Mouse (Mus musculus): Measurements from ENCODE around the gene Cnr2. TPM values are rescaled to one million over a fixed set of nuclear protein-coding genes. Genes with fewer than 3 reads are reported as not detected.

The Cnr2 gene
- polyA plus RNA-seq, 1 experiment from 2014 or later, result 0.28 TPM

DNA sequence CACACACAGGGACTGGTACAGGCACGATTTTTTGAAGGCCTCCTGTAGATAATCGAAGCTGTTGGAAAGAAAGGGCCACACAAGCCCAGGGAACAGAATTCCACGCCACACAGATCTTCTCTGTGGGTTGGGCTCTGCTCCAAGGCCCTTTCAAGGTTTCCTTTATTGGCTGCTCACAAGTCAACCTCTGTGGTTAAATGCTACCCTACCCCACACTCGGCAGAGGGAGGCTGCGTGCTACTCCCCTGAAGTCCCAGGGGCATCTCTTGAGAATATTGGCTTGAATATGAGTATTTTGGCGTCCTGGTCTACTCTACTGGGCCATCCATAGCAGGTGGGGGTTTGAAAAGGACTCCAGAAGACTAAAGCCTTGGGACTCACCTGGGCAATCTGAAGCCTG, 963 bp downstream of the Cnr2 start:
- Histone ChIP-seq H3K36me3 (no peaks in the 10 kb centered on the region), H3K4me2 (replicated peaks) (no peak overlapping the region), H3K9ac (no peak overlapping the region), H3K4me3 (replicated peaks) (no peak overlapping the region), H3K9me3 (no peaks in the 10 kb centered on the region), H3K4me1 (replicated peaks) (0 out of 2 replicates have a peak, but pooled peaks cover 3% of the 10 kb centered on the region), H3K27ac (no peak overlapping the region), H3K27me3 (replicated peaks) (no peaks in the 10 kb centered on the region)
- WGBS, result 77% methylated on average over 6 of the region's 6 CpGs
- no peak for ATAC-seq

DNA sequence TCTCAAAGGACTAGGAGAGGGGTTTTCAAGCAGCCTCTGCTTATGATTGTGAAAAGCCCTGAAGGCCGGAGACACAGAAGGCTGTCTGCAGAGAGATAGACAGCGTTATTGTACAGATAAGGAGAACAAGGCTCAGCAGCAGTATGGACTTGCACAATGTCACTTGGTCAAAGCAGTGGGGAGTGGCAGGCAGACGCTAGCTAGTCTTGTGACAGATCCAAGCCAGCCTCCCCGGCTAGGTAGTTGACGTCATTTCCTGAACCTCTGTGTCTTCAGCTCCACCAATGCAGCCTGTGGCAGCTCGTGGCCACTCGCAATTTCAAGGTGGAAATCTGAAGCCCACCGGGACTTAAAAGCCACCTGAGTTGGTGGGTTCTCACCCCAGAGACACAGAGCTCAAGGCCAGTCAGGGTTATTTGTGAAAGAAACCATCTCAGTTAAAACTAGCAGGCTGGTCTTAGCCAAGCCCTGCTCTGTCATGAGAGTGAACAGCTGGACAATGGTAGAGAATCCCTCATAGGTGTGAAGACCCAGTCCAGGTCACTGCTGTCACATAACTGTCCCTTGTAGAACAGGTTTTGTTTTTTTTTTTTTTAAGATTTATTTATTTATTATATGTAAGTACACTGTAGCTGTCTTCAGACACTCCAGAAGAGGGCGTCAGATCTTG, 3.3 kb downstream of the Cnr2 start:
- no peaks in the 10 kb centered on the region for H3K9me3 ChIP-seq
- 49% methylated on average over 9 of the region's 9 CpGs for WGBS
- no peak overlapping the region for H3K9ac ChIP-seq
- ATAC-seq, result peak; percentile 95
- peak overlapping the region; percentile 39; the same call in 1 of the 2 replicates for H3K27ac ChIP-seq
- 0 out of 2 replicates have a peak, but pooled peaks cover 3% of the 10 kb centered on the region for H3K4me1 ChIP-seq (replicated peaks)
- no peaks in the 10 kb centered on the region for H3K27me3 ChIP-seq (replicated peaks)
- H3K4me2 ChIP-seq (replicated peaks), result no peak overlapping the region
- H3K36me3 ChIP-seq, result no peaks in the 10 kb centered on the region
- H3K4me3 ChIP-seq (replicated peaks), result no peak overlapping the region

DNA sequence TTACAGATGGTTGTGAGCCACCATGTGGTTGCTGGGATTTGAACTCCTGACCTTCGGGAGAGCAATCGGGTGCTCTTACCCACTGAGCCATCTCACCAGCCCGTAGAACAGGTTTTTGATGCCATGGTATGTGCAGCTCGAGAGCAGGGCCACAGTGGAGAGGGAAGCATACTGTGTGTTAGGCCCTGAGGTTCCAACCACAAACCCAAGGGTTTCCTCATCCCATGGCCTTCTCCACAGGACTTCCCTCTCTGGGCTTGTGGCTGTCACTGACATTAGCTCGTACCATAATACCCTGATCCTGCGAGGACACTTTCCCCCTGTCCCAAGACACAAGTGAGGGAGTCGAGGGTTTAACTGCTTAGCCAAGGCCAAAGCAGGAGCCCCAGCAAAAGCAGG, 3.9 kb downstream of the Cnr2 start:
- H3K4me2 ChIP-seq (replicated peaks), result no peak overlapping the region
- no peak overlapping the region for H3K27ac ChIP-seq
- no peaks in the 10 kb centered on the region for H3K9me3 ChIP-seq
- H3K4me1 ChIP-seq (replicated peaks), result 0 out of 2 replicates have a peak, but pooled peaks cover 3% of the 10 kb centered on the region
- ATAC-seq, result no peak
- H3K4me3 ChIP-seq (replicated peaks), result no peak overlapping the region
- H3K9ac ChIP-seq, result no peak overlapping the region
- WGBS, result 78% methylated on average over 7 of the region's 7 CpGs
- no peaks in the 10 kb centered on the region for H3K27me3 ChIP-seq (replicated peaks)
- no peaks in the 10 kb centered on the region for H3K36me3 ChIP-seq

DNA sequence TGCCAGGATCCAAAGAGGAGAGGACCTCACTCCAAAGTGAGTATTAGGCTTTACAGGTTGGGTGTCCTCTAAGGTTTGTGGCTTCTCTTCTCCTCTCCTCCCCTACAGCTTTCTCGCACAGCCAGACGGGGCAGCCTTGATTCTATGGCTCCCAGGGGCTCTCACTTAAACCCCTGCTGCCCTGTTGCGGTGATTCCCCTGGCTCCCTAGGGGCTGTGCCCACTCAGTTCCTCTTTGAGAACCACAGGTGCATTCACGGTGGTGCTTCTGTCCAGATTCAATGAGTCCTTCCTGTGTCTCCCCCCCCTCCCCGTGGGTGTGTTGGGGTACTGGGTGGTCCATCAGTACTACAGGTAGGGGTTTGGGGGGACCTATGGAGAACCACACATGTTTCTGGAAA, 4.8 kb downstream of the Cnr2 start:
- no peaks in the 10 kb centered on the region for H3K27me3 ChIP-seq (replicated peaks)
- 78% methylated on average over 5 of the region's 5 CpGs for WGBS
- H3K4me2 ChIP-seq (replicated peaks), result no peak overlapping the region
- 0 out of 2 replicates have a peak, but pooled peaks cover 3% of the 10 kb centered on the region for H3K4me1 ChIP-seq (replicated peaks)
- no peak overlapping the region for H3K9ac ChIP-seq
- H3K27ac ChIP-seq, result no peak overlapping the region
- H3K36me3 ChIP-seq, result no peaks in the 10 kb centered on the region
- no peak for ATAC-seq
- H3K4me3 ChIP-seq (replicated peaks), result no peak overlapping the region
- no peaks in the 10 kb centered on the region for H3K9me3 ChIP-seq

DNA sequence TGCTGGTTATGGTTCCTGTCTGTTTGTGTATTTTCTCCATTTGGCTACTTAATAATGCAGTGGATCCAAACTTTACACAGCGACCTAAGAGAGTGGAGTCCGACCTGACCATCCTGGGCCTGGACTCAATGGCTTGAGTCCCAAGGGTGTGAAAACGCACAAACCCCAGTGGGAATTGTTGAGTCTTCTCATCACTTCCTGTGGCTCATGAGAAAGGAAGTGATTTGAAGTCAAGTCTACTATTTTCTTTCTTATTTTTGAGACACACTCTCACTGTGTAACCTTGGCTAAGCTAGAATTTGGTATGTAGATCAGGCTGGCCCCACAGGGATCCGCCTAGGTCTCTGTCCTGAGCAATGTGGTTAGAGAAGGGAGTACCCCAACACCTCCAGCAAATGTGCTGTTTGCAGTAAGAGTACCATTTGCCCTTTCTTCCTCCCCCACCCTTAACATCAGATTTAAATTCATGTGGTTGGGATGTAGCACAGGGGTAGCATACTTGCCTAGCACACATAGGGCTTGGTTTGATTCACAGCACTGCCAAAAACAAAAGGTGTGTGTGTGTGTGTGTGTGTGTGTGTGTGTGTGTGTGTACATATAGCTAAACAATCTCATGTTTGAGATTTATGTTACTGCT, 7.5 kb downstream of the Cnr2 start:
- no peaks in the 10 kb centered on the region for H3K9me3 ChIP-seq
- H3K9ac ChIP-seq, result no peak overlapping the region
- H3K36me3 ChIP-seq, result no peaks in the 10 kb centered on the region
- H3K27me3 ChIP-seq (replicated peaks), result no peaks in the 10 kb centered on the region
- H3K4me2 ChIP-seq (replicated peaks), result no peak overlapping the region
- WGBS, result 80% methylated on average over 4 of the region's 4 CpGs
- no peak overlapping the region for H3K4me3 ChIP-seq (replicated peaks)
- ATAC-seq, result no peak
- 0 out of 2 replicates have a peak, but pooled peaks cover 3% of the 10 kb centered on the region for H3K4me1 ChIP-seq (replicated peaks)
- no peak overlapping the region for H3K27ac ChIP-seq

DNA sequence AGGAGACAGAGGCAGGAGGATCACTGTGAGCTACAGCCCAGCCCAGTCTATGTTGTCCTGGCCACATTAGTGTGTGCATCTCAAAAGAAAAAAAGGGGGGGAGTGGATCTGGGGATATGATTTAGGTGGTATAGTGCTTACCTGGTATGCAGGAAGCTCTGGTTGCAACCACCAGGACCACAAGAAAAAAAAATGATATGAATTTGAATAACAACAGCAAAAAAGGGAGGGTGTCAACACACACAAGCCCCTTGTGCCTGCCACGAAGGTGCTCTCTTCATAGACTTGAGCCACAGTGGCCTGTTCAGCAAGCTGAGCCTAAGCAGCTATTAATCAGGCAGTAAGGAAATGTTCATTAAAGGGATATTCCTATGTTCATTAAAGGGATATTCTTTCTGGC, 9.6 kb downstream of the Cnr2 start:
- H3K9ac ChIP-seq, result no peak overlapping the region
- 59% methylated on average over 1 of the region's 1 CpGs for WGBS
- H3K9me3 ChIP-seq, result no peaks in the 10 kb centered on the region
- H3K4me3 ChIP-seq (replicated peaks), result no peak overlapping the region
- H3K4me2 ChIP-seq (replicated peaks), result no peak overlapping the region
- H3K27ac ChIP-seq, result no peak overlapping the region
- no peaks in the 10 kb centered on the region for H3K4me1 ChIP-seq (replicated peaks)
- H3K27me3 ChIP-seq (replicated peaks), result no peaks in the 10 kb centered on the region
- no peaks in the 10 kb centered on the region for H3K36me3 ChIP-seq
- ATAC-seq, result no peak

DNA sequence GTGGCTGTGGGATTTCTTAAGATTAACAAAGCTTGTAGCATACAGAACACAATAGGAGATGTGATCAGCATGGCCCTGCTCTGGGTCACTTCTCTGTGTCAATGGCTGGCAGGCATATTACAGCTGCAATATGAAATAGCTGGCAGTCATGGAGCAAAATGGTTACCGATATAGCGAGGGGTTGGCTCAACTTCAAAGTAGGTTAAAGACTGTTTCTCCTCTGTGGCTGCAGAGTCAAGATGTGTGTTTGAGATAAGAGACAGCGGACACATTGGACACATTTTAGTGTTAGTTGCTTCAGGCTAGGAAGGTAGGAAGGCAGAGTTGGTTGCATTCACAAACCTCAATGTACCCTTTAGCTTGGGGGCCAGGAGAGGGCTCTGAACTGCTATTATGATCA, 11.4 kb downstream of the Cnr2 start:
- WGBS, result 84% methylated on average over 3 of the region's 3 CpGs
- H3K4me2 ChIP-seq (replicated peaks), result no peak overlapping the region
- no peaks in the 10 kb centered on the region for H3K36me3 ChIP-seq
- no peak for ATAC-seq
- no peak overlapping the region for H3K9ac ChIP-seq
- H3K27ac ChIP-seq, result no peak overlapping the region
- H3K4me3 ChIP-seq (replicated peaks), result no peak overlapping the region
- no peaks in the 10 kb centered on the region for H3K4me1 ChIP-seq (replicated peaks)
- H3K27me3 ChIP-seq (replicated peaks), result no peaks in the 10 kb centered on the region
- H3K9me3 ChIP-seq, result no peaks in the 10 kb centered on the region

DNA sequence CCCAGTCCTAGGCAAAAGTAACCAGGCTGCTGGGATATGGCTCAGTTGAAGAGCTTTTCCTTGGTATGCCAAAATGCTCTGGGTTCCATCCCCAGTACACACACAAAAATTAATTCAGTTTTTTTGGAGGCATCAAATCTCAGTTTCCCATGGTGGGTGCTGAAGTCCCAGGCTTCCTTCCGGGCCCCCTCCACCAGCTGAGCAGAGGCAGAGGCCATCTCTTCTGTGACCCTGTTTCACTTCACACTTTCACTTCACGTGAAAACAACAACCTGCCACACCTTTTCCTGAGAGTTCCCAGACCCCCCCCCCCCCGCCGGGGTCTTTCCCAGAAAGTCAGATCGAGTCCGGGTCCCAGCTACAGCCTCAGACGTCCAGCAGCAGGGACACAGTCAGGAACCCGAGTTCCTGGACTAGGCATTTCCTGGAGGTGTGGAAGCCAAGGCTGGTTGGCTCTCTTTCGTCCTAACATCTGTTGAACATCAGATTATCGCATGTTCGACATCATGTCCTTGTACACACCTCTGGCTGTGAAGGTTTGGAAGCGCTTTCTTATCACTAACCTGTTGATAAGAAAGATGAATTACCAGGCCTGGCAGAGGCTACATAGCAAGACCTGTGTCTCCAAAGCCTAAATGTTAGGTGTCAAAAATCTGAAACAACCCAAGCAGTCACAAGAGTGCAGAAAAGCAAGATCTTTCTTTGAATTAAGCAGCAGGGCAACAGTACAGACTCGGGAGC, 14.3 kb downstream of the Cnr2 start:
- H3K27me3 ChIP-seq (replicated peaks), result no peaks in the 10 kb centered on the region
- H3K4me3 ChIP-seq (replicated peaks), result no peak overlapping the region
- WGBS, result 34% methylated on average over 13 of the region's 13 CpGs
- H3K27ac ChIP-seq, result no peak overlapping the region
- H3K9me3 ChIP-seq, result no peaks in the 10 kb centered on the region
- H3K4me1 ChIP-seq (replicated peaks), result 0 out of 2 replicates have a peak, but pooled peaks cover 3% of the 10 kb centered on the region
- H3K4me2 ChIP-seq (replicated peaks), result no peak overlapping the region
- no peak for ATAC-seq
- no peaks in the 10 kb centered on the region for H3K36me3 ChIP-seq
- H3K9ac ChIP-seq, result no peak overlapping the region

DNA sequence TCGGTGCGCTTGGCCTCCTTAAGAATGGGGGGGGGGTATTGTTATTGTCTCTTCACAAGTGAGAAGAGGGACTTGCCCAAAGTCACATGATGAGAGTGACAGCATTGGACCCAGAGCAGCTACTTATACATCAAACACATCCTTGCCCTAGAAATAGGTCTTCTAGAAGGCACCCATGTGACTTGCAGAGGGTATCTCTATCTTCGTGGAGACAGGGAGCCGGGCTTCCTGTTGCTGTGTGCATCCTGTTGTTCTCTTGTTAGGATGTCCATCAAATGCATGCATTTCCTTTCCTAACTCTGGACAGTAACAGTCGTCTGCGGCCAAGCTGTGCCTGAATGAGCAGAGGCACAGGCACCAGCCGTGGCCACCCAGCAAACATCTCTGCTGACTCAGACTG, 16.3 kb downstream of the Cnr2 start:
- Histone ChIP-seq H3K27me3 (replicated peaks) (no peaks in the 10 kb centered on the region), H3K9ac (no peak overlapping the region), H3K9me3 (no peaks in the 10 kb centered on the region), H3K4me2 (replicated peaks) (no peak overlapping the region), H3K36me3 (no peaks in the 10 kb centered on the region), H3K4me3 (replicated peaks) (no peak overlapping the region), H3K4me1 (replicated peaks) (0 out of 2 replicates have a peak, but pooled peaks cover 3% of the 10 kb centered on the region), H3K27ac (no peak overlapping the region)
- WGBS, result 70% methylated on average over 7 of the region's 7 CpGs
- ATAC-seq, result no peak

DNA sequence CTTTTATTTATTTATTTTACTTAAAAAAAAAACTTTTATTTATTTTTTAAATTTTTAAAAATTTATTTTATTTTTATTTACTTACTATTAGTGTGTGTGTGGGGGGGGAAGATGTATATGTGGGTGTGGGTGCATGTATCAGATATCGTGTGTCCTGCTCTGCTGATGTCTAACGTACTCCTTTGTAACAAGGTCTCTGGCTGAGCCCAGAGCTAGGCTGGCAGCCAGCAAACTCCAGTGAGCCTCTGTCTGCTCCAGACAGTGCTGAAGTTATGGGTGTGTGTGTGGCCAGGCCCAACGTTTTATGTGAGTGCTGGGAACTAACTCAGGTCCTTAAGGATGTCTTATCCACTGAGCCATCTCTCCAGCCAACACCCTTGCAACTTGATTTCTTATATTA, 17.0 kb downstream of the Cnr2 start:
- H3K9ac ChIP-seq, result no peak overlapping the region
- 0 out of 2 replicates have a peak, but pooled peaks cover 3% of the 10 kb centered on the region for H3K4me1 ChIP-seq (replicated peaks)
- no peaks in the 10 kb centered on the region for H3K9me3 ChIP-seq
- no peaks in the 10 kb centered on the region for H3K36me3 ChIP-seq
- ATAC-seq, result no peak
- no peak overlapping the region for H3K4me3 ChIP-seq (replicated peaks)
- H3K27ac ChIP-seq, result no peak overlapping the region
- 60% methylated on average over 3 of the region's 3 CpGs for WGBS
- H3K27me3 ChIP-seq (replicated peaks), result no peaks in the 10 kb centered on the region
- no peak overlapping the region for H3K4me2 ChIP-seq (replicated peaks)

DNA sequence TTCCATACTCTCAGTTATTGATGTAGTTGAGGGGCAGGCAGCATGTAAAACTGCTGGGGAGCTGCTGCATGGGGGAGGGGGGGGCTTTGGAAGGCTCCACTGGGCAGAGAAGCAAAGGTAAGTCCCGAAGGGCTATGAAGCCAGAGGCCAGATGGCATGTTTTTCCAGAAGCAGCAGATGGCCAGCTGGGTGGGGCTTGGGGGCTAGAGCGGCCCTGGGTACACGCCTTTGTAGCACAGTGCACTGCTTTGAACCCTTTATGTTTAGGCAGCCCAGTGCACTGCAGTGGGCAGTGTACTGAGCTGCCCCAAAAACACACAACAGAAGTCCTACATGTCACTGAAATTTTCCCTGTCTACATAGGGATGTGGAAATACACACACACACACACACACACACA, 17.6 kb downstream of the Cnr2 start:
- ATAC-seq, result 0 out of 2 replicates have a peak, but pooled peaks have one; percentile 39
- no peak overlapping the region for H3K9ac ChIP-seq
- no peak overlapping the region for H3K4me3 ChIP-seq (replicated peaks)
- H3K9me3 ChIP-seq, result no peaks in the 10 kb centered on the region
- H3K36me3 ChIP-seq, result no peaks in the 10 kb centered on the region
- no peaks in the 10 kb centered on the region for H3K27me3 ChIP-seq (replicated peaks)
- H3K4me1 ChIP-seq (replicated peaks), result 0 out of 2 replicates have a peak, but pooled peaks cover 3% of the 10 kb centered on the region
- H3K4me2 ChIP-seq (replicated peaks), result no peak overlapping the region
- H3K27ac ChIP-seq, result no peak overlapping the region
- WGBS, result 45% methylated on average over 3 of the region's 3 CpGs

DNA sequence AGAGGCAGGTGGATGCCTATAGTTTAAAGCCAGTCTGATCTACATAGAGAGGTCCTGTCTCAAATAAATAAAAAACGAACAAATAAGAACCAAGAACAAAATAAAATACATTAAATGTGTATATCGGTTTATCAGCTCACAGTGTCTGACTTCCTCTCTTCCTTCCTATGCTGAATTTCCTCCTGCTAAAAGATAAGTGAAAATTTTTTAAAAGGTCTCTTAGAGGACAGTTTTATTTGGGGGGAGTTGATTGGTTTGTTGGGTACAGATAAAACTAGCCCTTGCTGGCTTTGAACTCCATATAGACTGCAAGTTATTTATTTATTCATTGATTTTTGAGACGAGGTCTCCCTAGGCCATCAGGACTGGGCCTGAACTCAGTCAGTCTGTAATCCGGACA, 18.2 kb downstream of the Cnr2 start:
- Histone ChIP-seq H3K9ac (no peak overlapping the region), H3K4me3 (replicated peaks) (no peak overlapping the region), H3K27me3 (replicated peaks) (no peaks in the 10 kb centered on the region), H3K4me2 (replicated peaks) (no peak overlapping the region), H3K4me1 (replicated peaks) (0 out of 2 replicates have a peak, but pooled peaks cover 3% of the 10 kb centered on the region), H3K9me3 (no peaks in the 10 kb centered on the region), H3K36me3 (no peaks in the 10 kb centered on the region), H3K27ac (no peak overlapping the region)
- ATAC-seq, result no peak
- WGBS, result 72% methylated on average over 4 of the region's 4 CpGs

All from intestine, embryonic 15.5 days (tissue).